Mouse (Mus musculus) T-helper 2 cell (primary cell): ENCODE results near the gene Cenpq.

Experiments used
- in situ Hi-C: fragments of 300-600 bp; cut with MboI, MseI; formaldehyde crosslinking; loops from one replicate; pipeline ENCODE4 v1.15.1; 2025; ENCODE audit warnings: high pct_unique_total_duplicates

Cenpq gene

GRCm38 (mm10) chr17:40934420-40935231 lies at the start of gene Cenpq, which contains the start of gene Mut:
Cenpq (minus strand) TSS chr17:40935047.
Mut (plus strand) TSS chr17:40934685.
- in situ Hi-C loops, result loop anchor here (25.0 kb wide), 1 partner anchor 1903 kb away; no protein-coding TSS in a partner anchor

GRCm38 (mm10) chr17:40977914-40978313 lies 43.1 kb upstream of the Cenpq start:
- in situ Hi-C loops, result no loop called here

- in situ Hi-C loops, result loop anchor here (25.0 kb wide), 1 partner anchor 1889 kb away; no protein-coding TSS in a partner anchor
Observed at GRCm38 (mm10) chr17:40948518-40948917, 13.7 kb upstream of the Cenpq start.

- in situ Hi-C loops, result loop anchor here (25.0 kb wide), 1 partner anchor 1903 kb away; no protein-coding TSS in a partner anchor
Observed at GRCm38 (mm10) chr17:40933985-40934384, 862 bp downstream of the Cenpq start.

GRCm38 (mm10) chr17:40915499-40915898 lies 19.3 kb downstream of the Cenpq start:
- in situ Hi-C loops, result no loop called here

- in situ Hi-C loops, result no loop called here
Observed at GRCm38 (mm10) chr17:40914250-40914649, 20.6 kb downstream of the Cenpq start, which contains the start of gene Glyatl3. Glyatl3 (minus strand) TSS chr17:40914350.

GRCm38 (mm10) chr17:40904721-40905154 lies 30.1 kb downstream of the Cenpq start:
- in situ Hi-C loops, result no loop called here

- in situ Hi-C loops, result no loop called here
Observed at GRCm38 (mm10) chr17:40904056-40904597, 30.7 kb downstream of the Cenpq start.

- in situ Hi-C loops, result no loop called here
Observed at GRCm38 (mm10) chr17:40903345-40903744, 31.5 kb downstream of the Cenpq start.

- in situ Hi-C loops, result no loop called here
Observed at GRCm38 (mm10) chr17:40899783-40900363, 35.0 kb downstream of the Cenpq start.

GRCm38 (mm10) chr17:40896863-40897262 lies 38.0 kb downstream of the Cenpq start:
- in situ Hi-C loops, result no loop called here

- in situ Hi-C loops, result no loop called here
Observed at GRCm38 (mm10) chr17:40887849-40888536, 46.9 kb downstream of the Cenpq start.

GRCm38 (mm10) chr17:40885155-40885554 lies 49.7 kb downstream of the Cenpq start:
- in situ Hi-C loops, result no loop called here

- in situ Hi-C loops, result no loop called here
Observed at GRCm38 (mm10) chr17:40882172-40882571, 52.7 kb downstream of the Cenpq start.

- in situ Hi-C loops, result no loop called here
Observed at GRCm38 (mm10) chr17:40879924-40880691, 54.7 kb downstream of the Cenpq start, which contains the start of gene 9130008F23Rik. 9130008F23Rik (minus strand) TSS chr17:40880559.

GRCm38 (mm10) chr17:40879528-40879923 lies 55.3 kb downstream of the Cenpq start:
- in situ Hi-C loops, result no loop called here

GRCm38 (mm10) chr17:40877741-40878140 lies 57.1 kb downstream of the Cenpq start:
- in situ Hi-C loops, result no loop called here

- in situ Hi-C loops, result no loop called here
Observed at GRCm38 (mm10) chr17:40875568-40875967, 59.3 kb downstream of the Cenpq start.

- in situ Hi-C loops, result no loop called here
Observed at GRCm38 (mm10) chr17:40874701-40875100, 60.1 kb downstream of the Cenpq start.

- in situ Hi-C loops, result no loop called here
Observed at GRCm38 (mm10) chr17:40873582-40874011, 61.2 kb downstream of the Cenpq start.
